Mouse (Mus musculus) A20 (cell line): ENCODE data around the gene Pwwp2b.
A peak's percentile ranks its signal among the peaks of the same experiment; 100 is the strongest.

Experiments used
- DNase-seq: peaks from one replicate; pipeline ENCODE4 v3.0.0-alpha.2; 2011; ENCODE audit warnings: low read depth, low spot score

The Pwwp2b gene

DNA sequence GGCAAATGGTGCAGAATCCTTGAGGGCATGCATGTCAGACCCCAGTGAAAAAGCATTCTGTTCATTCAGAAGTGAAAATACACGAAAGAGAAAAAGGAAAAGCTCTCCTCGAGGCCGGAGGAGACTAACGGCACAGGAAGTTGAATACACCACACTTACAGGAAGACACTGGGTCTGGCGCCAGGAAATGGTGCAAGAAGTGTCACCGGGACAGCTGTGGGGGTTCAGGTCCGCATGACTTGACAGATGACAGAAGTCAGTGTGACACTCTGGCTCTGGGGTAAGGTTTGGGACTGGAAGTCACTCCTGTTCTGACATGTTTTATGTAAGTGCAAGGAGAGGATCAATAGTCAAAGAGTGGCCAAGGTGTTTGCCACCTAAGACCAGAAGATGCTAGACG lies 23.6 kb upstream of the Pwwp2b start:
- no peak for DNase-seq

GRCm38 (mm10) chr7:139226416-139226815 lies 21.9 kb upstream of the Pwwp2b start:
- DNase-seq: no peak

GRCm38 (mm10) chr7:139228447-139229171 lies 19.7 kb upstream of the Pwwp2b start:
- no peak for DNase-seq

DNA sequence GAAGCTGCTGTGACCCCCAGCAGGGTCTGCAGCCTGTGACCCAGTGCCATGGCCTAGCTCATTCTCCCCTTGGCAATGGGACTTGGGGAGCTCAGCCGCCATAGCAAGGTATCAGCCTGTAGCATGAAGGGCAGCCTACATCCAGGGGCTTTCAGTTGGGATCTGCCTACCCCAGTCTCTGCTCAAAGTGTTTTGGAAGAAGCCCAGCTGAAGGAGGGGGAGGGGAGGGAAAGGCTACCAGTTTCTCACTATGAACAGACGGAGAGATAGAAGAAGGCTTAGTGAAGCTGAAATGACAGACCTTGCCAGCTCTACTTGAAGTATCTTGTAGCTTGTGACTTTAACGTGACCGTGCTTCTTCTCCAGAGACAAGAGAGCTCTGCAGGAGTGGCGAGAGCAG lies 18.4 kb upstream of the Pwwp2b start:
- DNase-seq: no peak

GRCm38 (mm10) chr7:139230241-139230640 lies 18.0 kb upstream of the Pwwp2b start:
- no peak for DNase-seq

- peak; percentile 77 for DNase-seq
Observed at GRCm38 (mm10) chr7:139233714-139234113, 14.6 kb upstream of the Pwwp2b start.

- DNase-seq: no peak
Observed at GRCm38 (mm10) chr7:139234426-139235188, 13.7 kb upstream of the Pwwp2b start.

DNA sequence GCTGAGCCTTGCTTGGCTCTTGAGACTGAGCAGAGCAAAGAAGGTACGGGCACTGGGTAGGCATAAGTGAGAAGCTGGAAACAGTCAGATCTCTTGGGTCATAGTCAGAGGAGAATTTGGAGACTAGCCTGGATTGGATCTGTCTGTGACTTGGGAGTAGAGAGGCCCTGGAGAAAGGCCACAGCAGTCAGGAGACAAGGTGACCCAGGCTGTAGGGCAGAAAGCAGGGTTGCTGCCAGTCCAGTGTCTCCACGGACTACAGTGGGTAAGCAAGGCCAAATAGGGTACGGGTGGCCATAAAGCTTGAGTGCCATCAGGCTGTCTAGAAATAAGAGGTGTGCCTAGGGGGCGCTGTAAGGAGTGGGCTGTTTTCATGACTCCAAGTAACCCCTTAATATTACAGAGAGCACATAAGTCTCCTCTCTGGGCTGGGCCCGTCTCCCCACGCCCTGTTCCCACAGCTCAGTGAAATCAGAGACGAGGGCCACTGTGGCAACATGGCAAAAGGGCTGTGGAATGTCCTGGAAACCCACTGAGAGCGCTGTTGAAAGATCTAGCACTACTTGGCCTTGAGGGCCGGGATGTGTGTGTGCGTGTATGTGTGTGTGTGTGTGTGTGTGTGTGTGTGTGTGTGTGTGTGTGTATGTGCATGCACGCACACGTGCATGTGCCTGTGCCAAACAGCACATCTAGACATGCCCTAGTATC lies 12.5 kb upstream of the Pwwp2b start:
- DNase-seq: no peak

DNA sequence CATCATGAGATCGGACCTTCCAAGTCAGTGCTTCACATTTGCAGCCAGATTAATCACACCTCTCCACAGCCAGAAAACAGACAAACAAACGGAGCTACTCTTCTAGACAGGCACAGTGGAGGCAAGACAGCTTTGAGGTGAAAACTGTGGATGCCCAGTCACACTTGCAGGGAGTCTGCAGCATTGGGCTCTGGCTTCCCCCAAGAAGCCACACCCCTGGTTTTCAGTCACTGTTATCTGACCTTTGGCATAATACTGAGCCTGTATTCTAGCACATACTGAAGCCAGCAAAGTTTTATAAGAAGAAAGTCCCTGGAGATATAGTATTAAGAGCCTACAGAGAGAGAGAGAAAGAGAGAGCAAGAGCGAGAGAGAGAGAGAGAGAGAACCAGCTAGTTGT lies 8.8 kb upstream of the Pwwp2b start:
- no peak for DNase-seq

DNA sequence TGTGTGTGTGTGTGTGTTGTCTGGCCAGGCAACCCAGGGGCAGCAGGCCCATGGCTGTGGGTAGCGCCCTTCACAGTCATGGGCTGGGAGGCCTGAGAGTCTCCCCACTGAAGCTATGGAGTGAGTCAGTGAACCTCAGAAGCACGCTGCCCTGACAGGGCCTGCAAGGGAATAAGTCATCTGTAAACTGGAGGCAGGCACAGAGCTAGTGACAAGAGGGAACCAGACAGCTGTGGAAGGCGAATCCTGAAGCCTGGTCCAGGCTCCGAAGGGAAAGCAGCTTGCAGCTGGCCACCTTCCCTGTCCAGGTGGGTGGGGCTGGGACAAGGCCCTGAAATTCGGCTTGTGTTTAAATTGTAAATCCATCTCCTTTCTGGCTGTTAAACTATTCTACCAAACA lies 2.2 kb upstream of the Pwwp2b start:
- DNase-seq: no peak

GRCm38 (mm10) chr7:139246931-139247880 lies 1.1 kb upstream of the Pwwp2b start:
- no peak for DNase-seq

GRCm38 (mm10) chr7:139248615-139249405 lies 528 bp downstream of the Pwwp2b start:
- DNase-seq: peak; percentile 17

- DNase-seq: no peak
Observed at GRCm38 (mm10) chr7:139249406-139250210, 1.3 kb downstream of the Pwwp2b start.

DNA sequence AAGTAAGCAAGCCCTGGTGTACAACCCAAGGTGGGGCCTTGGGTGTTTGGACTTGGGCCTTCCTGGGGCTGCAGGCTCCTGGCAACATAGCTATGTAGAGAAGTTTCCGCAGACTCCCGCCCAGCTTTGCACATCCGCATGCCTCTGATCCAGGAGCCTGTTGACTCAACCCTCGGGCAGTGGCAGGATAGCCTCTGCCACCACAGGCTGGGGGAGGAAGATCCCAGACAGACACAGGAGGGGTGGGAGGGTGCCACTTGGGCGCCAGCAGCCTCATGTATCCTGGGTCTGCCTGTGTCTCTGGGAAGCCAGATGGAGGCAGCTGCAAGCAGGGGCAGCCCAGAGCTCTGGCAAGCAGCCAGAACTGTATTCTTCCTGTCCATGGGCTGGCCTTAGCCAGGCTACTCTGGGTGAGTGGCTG lies 3.6 kb downstream of the Pwwp2b start:
- DNase-seq: no peak

DNA sequence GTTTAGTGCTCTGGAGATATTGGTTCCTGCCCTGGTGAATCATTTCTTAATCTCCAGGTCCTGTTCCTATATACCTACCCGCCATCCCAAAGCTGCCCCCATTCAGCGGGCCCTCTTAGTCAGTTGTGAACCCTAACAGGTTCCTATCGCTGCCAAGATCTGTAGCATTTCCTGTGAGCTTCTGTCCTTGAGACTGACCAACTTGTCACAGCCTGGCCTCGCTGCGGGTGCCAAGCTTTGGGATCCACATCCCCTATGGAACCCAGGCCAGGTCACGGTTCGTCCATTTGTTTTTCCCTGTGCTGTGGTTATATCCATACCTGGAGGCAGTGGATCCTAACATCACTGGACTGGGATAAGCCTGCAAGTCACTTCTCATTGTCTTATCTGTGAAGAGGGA lies 4.3 kb downstream of the Pwwp2b start:
- DNase-seq: no peak

GRCm38 (mm10) chr7:139252986-139253385 lies 4.7 kb downstream of the Pwwp2b start:
- DNase-seq: no peak

DNA sequence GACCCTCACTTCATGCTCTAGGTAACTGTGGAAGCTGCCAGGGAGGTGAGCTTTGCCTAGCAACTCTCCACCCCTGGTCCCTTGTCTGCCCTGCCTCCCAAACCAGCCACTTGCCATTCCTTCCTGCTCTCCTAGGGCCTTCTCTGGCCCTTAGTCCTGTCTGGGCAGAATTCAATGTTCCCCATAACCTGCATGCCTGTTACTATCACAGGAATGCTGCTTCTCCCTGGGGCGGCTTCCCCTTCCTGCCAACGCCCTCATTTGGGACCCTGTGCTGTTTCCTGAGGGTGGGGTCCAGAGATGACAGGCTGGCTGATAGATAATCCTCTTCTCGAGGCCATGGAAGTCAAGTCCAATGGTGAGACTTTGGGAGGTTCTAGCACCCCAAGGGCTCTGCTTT lies 5.2 kb downstream of the Pwwp2b start:
- DNase-seq: no peak

GRCm38 (mm10) chr7:139254626-139255025 lies 6.3 kb downstream of the Pwwp2b start:
- DNase-seq: no peak

- DNase-seq: no peak
Observed at GRCm38 (mm10) chr7:139257752-139258542, 9.7 kb downstream of the Pwwp2b start.
